Mouse (Mus musculus) right cerebral cortex, postnatal 10 days (tissue): ENCODE measurements around the gene Myof.
A peak's percentile ranks its signal among the peaks of the same experiment; 100 is the strongest.

Experiments used
- DNase-seq, 2 experiments: peaks; one replicate each; pipeline ENCODE4 v3.0.0; 2021; ENCODE audit warnings: low spot score in 2 of 2

The Myof gene

GRCm38 (mm10) chr19:38043281-38043981, at the start of gene Myof:
Gene Myof, minus strand, starts transcription at chr19:38043577.
- DNase-seq, result peak in 1 of 2 experiments; percentile 39

GRCm38 (mm10) chr19:38091512-38091985, 48.2 kb upstream of the Myof start:
- DNase-seq, result no peak

- DNase-seq, result no peak
Observed at GRCm38 (mm10) chr19:38089358-38089757, 46.0 kb upstream of the Myof start.

- DNase-seq, result peak; percentile 47 to 55
Observed at GRCm38 (mm10) chr19:38086948-38087551, 43.7 kb upstream of the Myof start.

- no peak for DNase-seq
Observed at GRCm38 (mm10) chr19:38085841-38086240, 42.5 kb upstream of the Myof start.

GRCm38 (mm10) chr19:38082931-38083525, 39.7 kb upstream of the Myof start:
- no peak for DNase-seq

GRCm38 (mm10) chr19:38081361-38081760, 38.0 kb upstream of the Myof start:
- DNase-seq, result no peak

GRCm38 (mm10) chr19:38077851-38078540, 34.6 kb upstream of the Myof start:
- DNase-seq, result no peak

GRCm38 (mm10) chr19:38076251-38076650, 32.9 kb upstream of the Myof start:
- no peak for DNase-seq

- no peak for DNase-seq
Observed at GRCm38 (mm10) chr19:38075051-38075450, 31.7 kb upstream of the Myof start.

- DNase-seq, result no peak
Observed at GRCm38 (mm10) chr19:38073226-38073625, 29.8 kb upstream of the Myof start.

GRCm38 (mm10) chr19:38064051-38064450, 20.7 kb upstream of the Myof start:
- no peak for DNase-seq

- DNase-seq, result no peak
Observed at GRCm38 (mm10) chr19:38063201-38063600, 19.8 kb upstream of the Myof start.

- no peak for DNase-seq
Observed at GRCm38 (mm10) chr19:38056931-38057330, 13.6 kb upstream of the Myof start.

- DNase-seq, result no peak
Observed at GRCm38 (mm10) chr19:38056276-38056675, 12.9 kb upstream of the Myof start.

- DNase-seq, result no peak
Observed at GRCm38 (mm10) chr19:38055798-38056197, 12.4 kb upstream of the Myof start.

- peak; percentile 96 to 97 for DNase-seq
Observed at GRCm38 (mm10) chr19:38054720-38055192, 11.4 kb upstream of the Myof start, which contains the start of gene Cep55. Gene Cep55, plus strand, starts transcription at chr19:38055011.

- peak in 1 of 2 experiments; percentile 79 for DNase-seq
Observed at GRCm38 (mm10) chr19:38054149-38054719, 10.9 kb upstream of the Myof start.

GRCm38 (mm10) chr19:38053227-38054041, 10.1 kb upstream of the Myof start:
- DNase-seq, result no peak

GRCm38 (mm10) chr19:38049686-38050085, 6.3 kb upstream of the Myof start:
- no peak for DNase-seq

GRCm38 (mm10) chr19:38045198-38045597, 1.8 kb upstream of the Myof start:
- no peak for DNase-seq
